Mouse (Mus musculus): ENCODE data around the gene Tiprl.

Tiprl gene

DNA sequence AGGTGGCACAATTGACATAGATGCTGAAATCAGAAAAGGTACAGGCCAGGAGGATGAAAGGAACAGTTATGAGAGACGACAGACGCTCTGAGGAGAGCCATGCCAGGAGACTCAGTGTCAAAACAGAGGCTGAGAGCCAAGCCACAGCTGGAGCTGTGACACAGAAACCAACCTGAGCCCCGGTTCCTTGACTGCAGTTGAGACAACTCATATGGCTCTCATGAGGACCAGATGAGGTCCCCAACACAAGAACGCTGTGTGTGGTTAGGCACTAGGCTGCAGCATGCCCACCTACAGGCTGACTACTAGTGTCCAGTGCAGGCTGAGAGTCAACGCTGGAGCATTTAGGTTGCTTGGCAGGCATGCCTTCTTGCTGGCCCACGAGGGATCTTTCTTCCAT is 58.7 kb downstream of the Tiprl start:
- CTCF ChIA-PET: no interaction called here

DNA sequence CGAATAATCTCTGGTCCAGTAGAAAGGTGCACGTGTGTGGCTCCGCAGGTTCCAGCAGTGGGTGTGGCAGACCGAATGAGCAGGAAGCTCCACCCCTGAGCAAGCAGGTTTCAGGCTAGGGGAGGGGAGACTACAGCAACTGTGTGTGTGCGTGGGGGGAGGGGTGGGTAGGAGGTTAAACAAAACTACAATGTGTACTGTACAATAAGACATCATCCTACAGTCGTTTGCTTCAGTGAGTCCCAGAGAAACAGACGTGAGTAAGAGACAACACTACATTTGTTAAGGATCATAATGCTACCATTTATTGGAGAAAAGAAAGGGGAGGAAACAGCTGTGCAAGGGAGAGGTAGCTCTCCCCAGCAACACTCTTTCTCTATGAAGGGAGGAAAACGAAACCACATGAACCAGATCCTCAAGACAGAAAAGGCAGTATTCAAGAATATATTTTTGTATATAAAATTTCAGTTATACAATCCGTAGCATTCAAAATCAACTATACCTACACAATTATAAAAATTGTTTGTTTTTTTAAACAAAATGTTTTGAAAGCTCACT is 62.7 kb downstream of the Tiprl start:
- CTCF ChIA-PET: interaction anchor here (0.5 to 0.7 kb wide), 2 partner anchors 10 to 19 kb away, joined by 4 to 5 read pairs; no protein-coding TSS in a partner anchor

DNA sequence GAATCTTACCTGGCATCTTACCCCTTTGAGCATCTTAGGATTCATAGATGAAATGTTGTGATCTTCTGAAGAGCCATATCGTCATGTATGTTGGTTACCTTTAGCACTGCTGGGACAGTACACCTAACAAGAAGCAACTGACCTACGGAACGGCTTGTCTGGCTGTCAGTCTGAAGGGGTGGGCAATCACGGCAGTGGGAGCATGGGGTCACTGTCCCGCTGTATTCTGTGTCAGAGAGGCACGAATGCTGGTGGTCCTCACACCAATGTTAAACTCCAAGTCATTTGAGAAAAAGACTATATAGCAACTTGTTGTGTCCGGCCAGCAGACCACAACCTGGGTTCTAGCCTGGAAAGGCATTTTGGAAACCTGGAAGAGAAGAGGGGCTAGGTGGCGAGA is 65.5 kb downstream of the Tiprl start:
- CTCF ChIA-PET: no interaction called here

DNA sequence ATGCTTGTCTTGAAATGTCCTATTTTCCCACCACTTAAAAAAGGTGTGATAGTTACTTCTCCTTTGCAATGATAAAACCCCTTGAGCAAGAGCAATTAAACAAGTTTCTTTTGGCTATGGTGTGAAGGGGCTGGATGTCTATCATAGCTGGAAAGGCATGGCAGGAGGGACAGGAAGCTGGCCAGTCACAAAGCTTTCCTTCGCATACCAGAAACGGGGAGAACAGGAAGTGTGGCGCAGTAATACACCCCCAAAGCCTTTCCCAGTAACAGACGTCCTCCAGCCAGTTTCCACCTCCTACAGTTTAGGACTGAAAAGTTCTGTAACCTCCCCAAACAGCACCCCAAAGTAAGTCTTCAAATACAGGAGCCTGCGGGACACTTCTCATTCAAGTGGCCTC is 66.6 kb downstream of the Tiprl start:
- CTCF ChIA-PET: interaction anchor here (0.6 kb wide), 1 partner anchor 1276 kb away, joined by 4 read pairs; no protein-coding TSS in a partner anchor

DNA sequence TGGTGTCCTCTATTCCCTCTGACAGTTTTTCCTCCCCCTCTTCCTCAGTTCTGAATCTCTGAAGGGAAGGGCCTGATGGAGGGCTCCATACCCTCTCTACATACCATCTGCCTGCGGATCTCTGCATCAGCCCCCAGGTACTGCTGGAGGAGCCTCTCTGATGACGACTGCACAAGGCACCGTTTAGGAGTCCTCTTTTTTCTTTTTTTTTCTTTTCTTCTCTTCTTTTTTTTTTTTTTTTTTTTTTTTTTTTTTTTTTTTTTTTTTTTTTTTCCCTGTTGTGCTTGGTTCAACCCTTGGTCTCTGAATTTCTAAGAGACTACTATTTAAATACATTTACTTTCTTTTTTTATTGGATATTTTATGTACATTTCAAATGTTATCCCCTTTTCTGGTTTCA is 67.3 kb downstream of the Tiprl start:
- CTCF ChIA-PET: interaction anchor here (0.7 kb wide), 2 partner anchors 37 to 706 kb away, joined by 3 read pairs; no protein-coding TSS in a partner anchor

DNA sequence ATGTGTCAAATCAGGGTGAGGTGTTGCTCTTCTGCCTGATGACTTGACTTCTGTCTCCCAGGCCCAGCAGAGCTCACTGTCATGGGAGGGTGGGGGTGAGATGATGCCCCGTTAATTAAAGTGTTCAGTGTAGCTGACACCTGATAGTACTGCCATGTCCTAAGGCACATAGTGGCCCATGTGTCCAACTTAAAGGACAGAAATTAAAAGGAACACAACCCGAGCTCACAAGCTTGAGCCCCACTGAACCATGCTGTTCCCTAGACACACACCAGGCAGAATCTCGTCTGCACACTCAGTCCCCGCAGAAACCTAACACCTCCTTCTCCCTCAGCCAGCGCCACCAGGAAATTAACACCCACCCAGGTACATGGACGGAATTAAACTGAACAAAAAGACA is 71.9 kb downstream of the Tiprl start:
- CTCF ChIA-PET: no interaction called here

Data from spleen, embryonic (tissue).